Mouse (Mus musculus): ENCODE measurements around the gene Tmem269. TPM values are rescaled to one million over a fixed set of nuclear protein-coding genes. Genes with fewer than 3 reads are reported as not detected.

Tmem269 gene
- polyA plus RNA-seq, 1 experiment from 2014 or later: 0.14 TPM

DNA sequence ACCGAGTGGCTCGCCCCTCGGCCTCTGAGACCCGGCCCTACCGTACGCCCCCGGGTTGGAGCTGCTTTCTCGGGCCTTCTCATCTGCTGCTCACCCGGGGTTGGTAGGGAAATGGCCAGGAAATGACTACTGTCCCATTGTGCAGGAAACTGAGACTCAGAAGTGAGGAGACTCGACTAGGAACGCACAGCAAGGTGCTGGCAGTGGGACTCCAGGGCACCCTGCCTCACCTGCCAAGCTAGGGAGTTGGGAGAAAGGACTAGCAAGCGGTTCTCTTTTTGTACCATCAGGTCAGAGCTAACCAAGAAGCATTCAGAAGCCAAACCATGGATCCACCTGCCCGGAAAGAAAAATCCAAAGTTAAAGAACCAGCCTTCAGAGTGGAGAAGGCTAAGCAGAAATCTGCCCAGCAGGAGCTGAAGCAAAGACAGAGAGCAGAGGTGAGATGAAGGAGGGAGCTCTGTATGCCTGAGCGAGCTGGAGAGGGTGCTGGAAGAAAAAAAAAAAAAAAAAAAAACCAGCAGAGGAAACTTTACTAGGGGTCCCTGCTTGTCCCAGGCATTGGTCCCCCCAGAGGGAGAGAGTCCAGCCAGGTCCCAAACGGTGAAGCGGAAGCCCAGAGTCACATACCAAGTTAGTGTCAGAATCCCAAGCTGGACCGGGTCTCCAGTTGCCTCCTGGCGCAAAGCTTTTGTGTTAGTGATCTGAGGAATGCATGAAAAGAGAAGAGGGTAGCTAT is 22.3 kb downstream of the Tmem269 start:
- TF ChIP-seq CTCF (IDR thresholded peaks at IDR 0.05; ENCODE audit: low read depth): no peak
- 0 out of 2 replicates have a peak, but pooled peaks cover 8% of the 10 kb centered on the region for H3K36me3 ChIP-seq (ENCODE audit: insufficient read depth, low read length)
- peaks cover 6% of the 10 kb centered on the region for H3K4me1 ChIP-seq (replicated peaks; ENCODE audit: insufficient read depth, low read length)

GRCm38 (mm10) chr4:119194909-119195581 is 23.0 kb downstream of the Tmem269 start, which contains the start of gene Svbp:
TSS of gene Svbp (plus strand) at chr4:119195306.
- DNase-seq (ENCODE audit: low spot score) (peak; percentile 94), ATAC-seq (replicated peaks; ENCODE audit: low FRiP score, low read depth) (peak; percentile 95)
- H3K27me3 ChIP-seq (ENCODE audit: insufficient read depth, low read length): no peaks in the 10 kb centered on the region
- peaks cover 6% of the 10 kb centered on the region for H3K4me1 ChIP-seq (replicated peaks; ENCODE audit: insufficient read depth, low read length)
- H3K27ac ChIP-seq: peak within 1 kb of the TSS; percentile 50
- no peaks in the 10 kb centered on the region for H3K9me3 ChIP-seq (replicated peaks; ENCODE audit: low read length)
- under 1% methylated on average over 44 of the region's 47 CpGs for WGBS
- H3K9ac ChIP-seq (ENCODE audit: low read depth, low read length): peak within 1 kb of the TSS; percentile 69
- 0 out of 2 replicates have a peak, but pooled peaks cover 8% of the 10 kb centered on the region for H3K36me3 ChIP-seq (ENCODE audit: insufficient read depth, low read length)
- peak within 1 kb of the TSS; percentile 57 for H3K4me3 ChIP-seq (replicated peaks; ENCODE audit: low read depth, low read length)
- no peak for TF ChIP-seq CTCF (IDR thresholded peaks at IDR 0.05; ENCODE audit: low read depth)
- peak within 1 kb of the TSS; percentile 68 for H3K4me2 ChIP-seq (ENCODE audit: low read length)

More for the DNA sequence above, 22.3 kb downstream of the Tmem269 start:
- Histone ChIP-seq H3K27ac (peak overlapping the region; percentile 50), H3K9ac (ENCODE audit: low read depth, low read length) (peak overlapping the region; percentile 69), H3K4me3 (replicated peaks; ENCODE audit: low read depth, low read length) (peak overlapping the region; percentile 57), H3K27me3 (ENCODE audit: insufficient read depth, low read length) (no peaks in the 10 kb centered on the region), H3K9me3 (replicated peaks; ENCODE audit: low read length) (no peaks in the 10 kb centered on the region), H3K4me2 (ENCODE audit: low read length) (peak overlapping the region; percentile 68)
- 13% methylated on average over 18 of the region's 18 CpGs for WGBS
- DNase-seq (ENCODE audit: low spot score) (peak; percentile 9), ATAC-seq (replicated peaks; ENCODE audit: low FRiP score, low read depth) (no peak)

GRCm38 (mm10) chr4:119192757-119193156 is 25.3 kb downstream of the Tmem269 start:
- WGBS: 86% methylated on average over 4 of the region's 4 CpGs
- no peak for ATAC-seq (replicated peaks; ENCODE audit: low FRiP score, low read depth)
- Histone ChIP-seq H3K4me2 (ENCODE audit: low read length) (no peak overlapping the region), H3K4me1 (replicated peaks; ENCODE audit: insufficient read depth, low read length) (peaks cover 6% of the 10 kb centered on the region), H3K9me3 (replicated peaks; ENCODE audit: low read length) (no peaks in the 10 kb centered on the region), H3K4me3 (replicated peaks; ENCODE audit: low read depth, low read length) (no peak overlapping the region), H3K27me3 (ENCODE audit: insufficient read depth, low read length) (no peaks in the 10 kb centered on the region), H3K36me3 (ENCODE audit: insufficient read depth, low read length) (no peaks in the 10 kb centered on the region), H3K27ac (no peak overlapping the region), H3K9ac (ENCODE audit: low read depth, low read length) (no peak overlapping the region)
- no peak for DNase-seq (ENCODE audit: low spot score)
- no peak for TF ChIP-seq CTCF (IDR thresholded peaks at IDR 0.05; ENCODE audit: low read depth)

DNA sequence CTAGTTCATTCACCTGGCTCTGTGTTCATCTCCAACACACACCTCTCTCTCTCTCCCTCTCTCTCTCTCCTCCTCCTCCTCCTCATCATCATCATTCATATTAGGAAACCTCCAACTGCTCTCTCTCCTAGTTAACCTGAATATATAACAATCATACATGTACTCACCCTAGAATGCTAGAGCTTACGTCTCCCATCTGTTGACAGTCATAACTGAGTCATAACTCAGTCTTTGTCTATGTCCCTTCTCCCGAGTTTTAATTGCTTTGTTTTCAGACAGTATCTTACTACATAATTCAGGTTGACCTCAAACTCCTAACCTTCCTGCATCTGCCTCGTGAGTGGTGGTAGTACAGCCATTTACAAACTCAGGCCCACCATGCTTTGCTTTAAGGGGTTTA is 26.7 kb downstream of the Tmem269 start:
- DNase-seq (ENCODE audit: low spot score) (no peak), ATAC-seq (replicated peaks; ENCODE audit: low FRiP score, low read depth) (no peak)
- 68% methylated on average over 3 of the region's 3 CpGs for WGBS
- Histone ChIP-seq H3K4me1 (replicated peaks; ENCODE audit: insufficient read depth, low read length) (peaks cover 2% of the 10 kb centered on the region), H3K9me3 (replicated peaks; ENCODE audit: low read length) (no peaks in the 10 kb centered on the region), H3K27ac (no peak overlapping the region), H3K4me2 (ENCODE audit: low read length) (no peak overlapping the region), H3K36me3 (ENCODE audit: insufficient read depth, low read length) (no peaks in the 10 kb centered on the region), H3K9ac (ENCODE audit: low read depth, low read length) (no peak overlapping the region), H3K4me3 (replicated peaks; ENCODE audit: low read depth, low read length) (no peak overlapping the region), H3K27me3 (ENCODE audit: insufficient read depth, low read length) (no peaks in the 10 kb centered on the region)
- no peak for TF ChIP-seq CTCF (IDR thresholded peaks at IDR 0.05; ENCODE audit: low read depth)

- Histone ChIP-seq H3K27me3 (ENCODE audit: insufficient read depth, low read length) (no peaks in the 10 kb centered on the region), H3K36me3 (ENCODE audit: insufficient read depth, low read length) (no peaks in the 10 kb centered on the region), H3K4me2 (ENCODE audit: low read length) (no peak overlapping the region), H3K4me1 (replicated peaks; ENCODE audit: insufficient read depth, low read length) (no peaks in the 10 kb centered on the region; the same call in 1 of the 2 replicates), H3K9ac (ENCODE audit: low read depth, low read length) (no peak overlapping the region), H3K27ac (no peak overlapping the region), H3K4me3 (replicated peaks; ENCODE audit: low read depth, low read length) (no peak overlapping the region), H3K9me3 (replicated peaks; ENCODE audit: low read length) (no peaks in the 10 kb centered on the region)
- TF ChIP-seq CTCF (IDR thresholded peaks at IDR 0.05; ENCODE audit: low read depth): no peak
- DNase-seq (ENCODE audit: low spot score) (no peak), ATAC-seq (replicated peaks; ENCODE audit: low FRiP score, low read depth) (no peak)
- WGBS: 83% methylated on average over 8 of the region's 8 CpGs
These were observed 27.4 kb downstream of the Tmem269 start for GRCm38 (mm10) chr4:119190618-119191017.

DNA sequence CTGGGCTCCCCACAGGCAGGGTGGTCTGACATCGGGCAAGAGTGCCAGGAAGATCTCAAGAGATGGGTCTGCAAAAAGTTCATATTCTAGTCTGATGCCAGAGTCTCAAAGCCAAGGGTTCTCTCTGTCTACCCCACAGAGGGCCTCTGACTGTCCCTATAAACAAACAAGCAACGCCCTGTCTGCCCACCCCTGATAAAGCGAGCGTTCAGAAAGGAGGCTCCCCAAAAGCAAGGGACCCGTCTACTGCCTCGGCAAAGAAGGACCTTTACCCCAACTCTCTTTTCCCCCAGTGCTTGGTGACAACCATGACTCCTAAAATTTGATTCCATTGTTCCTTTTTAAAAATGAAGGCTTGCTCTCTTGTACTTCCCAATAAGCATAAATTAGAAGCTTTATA is 28.2 kb downstream of the Tmem269 start, which contains the start of gene Ermap:
TSS of gene Ermap (minus strand) at position 148 of the 400 bp plus-strand sequence.
- Histone ChIP-seq H3K4me2 (ENCODE audit: low read length) (no peak within 1 kb of the TSS), H3K9me3 (replicated peaks; ENCODE audit: low read length) (no peaks in the 10 kb centered on the region), H3K4me3 (replicated peaks; ENCODE audit: low read depth, low read length) (no peak within 1 kb of the TSS), H3K27me3 (ENCODE audit: insufficient read depth, low read length) (no peaks in the 10 kb centered on the region), H3K36me3 (ENCODE audit: insufficient read depth, low read length) (no peaks in the 10 kb centered on the region), H3K9ac (ENCODE audit: low read depth, low read length) (no peak within 1 kb of the TSS), H3K27ac (no peak within 1 kb of the TSS), H3K4me1 (replicated peaks; ENCODE audit: insufficient read depth, low read length) (no peaks in the 10 kb centered on the region)
- ATAC-seq (replicated peaks; ENCODE audit: low FRiP score, low read depth) (no peak), DNase-seq (ENCODE audit: low spot score) (no peak)
- TF ChIP-seq CTCF (IDR thresholded peaks at IDR 0.05; ENCODE audit: low read depth): no peak
- 81% methylated on average over 6 of the region's 6 CpGs for WGBS

Data from kidney, postnatal 0 days (tissue).